Mouse (Mus musculus) gonadal fat pad, adult 2 months (tissue): ENCODE measurements around the gene Abca5. TPM values are rescaled to one million over a fixed set of nuclear protein-coding genes. Genes with fewer than 3 reads are reported as not detected.
A peak's percentile ranks its signal among the peaks of the same experiment; 100 is the strongest.
"Not testable (repeated sequence)": the region's sequence is repeated elsewhere in the genome, so short reads cannot be mapped to it uniquely, and the experiment has no call there.

Experiments used
- DNase-seq: peaks from one replicate; pipeline ENCODE4 v3.0.0-alpha.2; 2012; ENCODE audit warnings: low read depth
- polyA plus RNA-seq: library from polyadenylated mRNA; depleted of rRNA; stranded (reverse); fragments of >200 nt; gene quantifications from 2 replicates; pipeline ENCODE4 v1.2.3, GENCODE M21; 2012; rRNA removed

Abca5 gene
- polyA plus RNA-seq, result 3.8 and 5.5 TPM in 2 replicates

DNA sequence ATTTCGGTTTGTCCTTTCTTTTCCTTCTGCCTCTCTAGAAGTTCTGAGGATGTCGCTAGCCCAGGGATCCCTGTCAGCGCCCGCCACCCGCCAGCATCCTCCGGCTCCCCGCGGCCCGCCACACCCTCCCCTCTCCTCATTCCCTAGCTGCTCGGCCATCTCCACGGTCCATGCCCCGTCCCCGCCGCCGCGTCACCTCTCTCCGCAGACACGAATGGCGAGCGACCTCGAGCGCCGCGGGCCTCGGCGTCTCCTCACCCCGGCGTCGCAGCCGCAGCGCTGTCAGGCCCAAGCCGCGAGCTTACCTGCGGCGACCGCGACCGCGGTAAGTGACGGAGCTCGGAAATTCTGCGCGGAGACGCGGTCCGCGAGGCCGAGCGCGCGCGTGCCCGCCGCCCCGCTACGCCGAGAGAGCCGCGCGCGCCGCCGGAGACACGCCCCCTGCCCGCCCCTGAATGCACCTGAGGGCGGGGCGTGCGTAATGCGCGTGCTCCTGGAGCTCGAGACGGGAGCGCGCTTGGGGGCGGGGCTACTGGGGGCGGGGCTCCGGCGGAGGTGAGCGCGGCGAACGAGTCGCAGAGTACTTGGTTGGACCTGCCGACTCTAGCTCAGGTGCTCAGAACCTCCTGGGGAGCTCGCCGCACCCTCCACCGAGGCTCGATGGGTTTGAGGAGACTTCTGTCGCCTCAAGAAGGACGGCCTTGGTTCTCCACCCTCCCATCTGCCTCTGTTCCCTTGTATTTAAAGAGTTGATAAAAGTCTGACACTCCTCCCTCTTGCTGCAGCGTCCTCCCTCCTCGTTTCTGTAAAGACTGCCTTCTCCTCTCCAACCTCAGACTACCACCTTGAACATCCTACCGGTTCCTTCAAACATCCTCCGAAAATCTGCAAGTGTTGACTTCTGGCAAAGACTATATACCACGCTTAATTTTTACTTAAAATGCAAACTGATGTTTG is at the start of gene Abca5:
Abca5 (minus strand) TSS at position 428 of the 957 bp plus-strand sequence.
- peak; percentile 30 for DNase-seq

DNA sequence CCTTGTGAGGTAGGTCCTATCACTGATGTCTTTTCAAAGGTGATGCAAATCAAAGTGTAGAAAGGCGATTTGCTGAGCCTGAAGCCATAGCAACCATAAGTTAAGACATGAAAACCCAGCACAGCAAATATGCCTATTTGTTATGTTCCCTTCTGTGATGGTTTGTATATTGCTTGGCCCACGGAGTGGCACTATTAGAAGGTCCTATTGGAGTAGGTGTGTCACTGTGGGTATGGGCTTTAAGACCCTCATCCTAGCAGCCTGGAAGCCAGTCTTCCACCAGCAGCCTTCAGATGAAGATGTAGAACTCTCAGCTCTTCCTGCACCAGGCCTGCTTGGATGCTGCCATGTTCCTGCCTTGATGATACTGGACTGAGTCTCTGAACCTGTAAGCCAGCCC is 48.0 kb upstream of the Abca5 start:
- no peak for DNase-seq

DNA sequence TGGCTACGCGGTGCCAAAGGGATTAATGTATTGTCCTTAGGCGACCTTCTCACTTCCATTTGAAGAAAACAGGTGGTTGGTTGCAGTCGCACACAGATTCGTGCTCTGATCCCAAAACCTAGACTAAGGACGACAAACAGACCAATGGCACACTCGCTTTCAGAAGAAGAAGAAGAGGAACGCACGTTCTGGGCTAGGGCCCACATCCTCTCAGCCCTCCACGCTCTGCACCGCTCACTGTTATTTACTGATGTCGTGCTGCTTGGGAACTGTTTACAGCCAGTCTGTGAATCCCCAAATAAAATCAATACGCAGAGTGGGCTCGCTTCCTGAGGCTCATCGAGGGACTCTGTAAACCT is 42.8 kb upstream of the Abca5 start:
- no peak for DNase-seq

DNA sequence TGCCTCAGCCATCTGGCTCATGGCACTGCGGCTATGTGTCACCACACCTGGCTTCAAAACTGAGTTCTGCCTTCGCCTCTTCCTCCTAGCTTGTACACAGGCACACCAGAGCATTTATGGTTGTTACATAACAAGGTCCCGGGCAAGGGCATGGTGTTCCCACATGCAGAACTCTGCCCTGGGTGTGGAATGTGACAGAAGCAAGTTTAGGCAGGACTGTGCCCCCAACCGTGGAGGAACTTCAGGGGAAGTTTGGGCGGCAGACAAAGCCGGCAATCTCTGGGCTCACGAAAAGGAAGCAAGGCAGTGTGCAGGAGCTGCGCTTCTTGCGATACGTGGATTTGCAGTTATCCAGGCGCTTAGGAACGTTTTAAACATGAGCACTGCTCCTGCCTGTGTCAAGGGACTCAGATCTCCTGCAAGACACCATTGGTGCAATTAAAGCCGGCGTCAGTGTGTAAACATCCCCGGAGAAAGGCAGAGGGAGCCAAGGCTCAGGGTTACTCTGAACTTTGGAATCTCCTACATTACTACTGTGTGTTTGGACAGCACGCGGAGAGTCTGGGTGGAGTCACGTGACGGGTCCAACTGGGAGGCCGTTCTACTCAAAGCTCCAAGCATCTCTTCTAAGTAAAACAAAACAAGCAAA is 42.3 kb upstream of the Abca5 start:
- DNase-seq, result peak; percentile 79

DNA sequence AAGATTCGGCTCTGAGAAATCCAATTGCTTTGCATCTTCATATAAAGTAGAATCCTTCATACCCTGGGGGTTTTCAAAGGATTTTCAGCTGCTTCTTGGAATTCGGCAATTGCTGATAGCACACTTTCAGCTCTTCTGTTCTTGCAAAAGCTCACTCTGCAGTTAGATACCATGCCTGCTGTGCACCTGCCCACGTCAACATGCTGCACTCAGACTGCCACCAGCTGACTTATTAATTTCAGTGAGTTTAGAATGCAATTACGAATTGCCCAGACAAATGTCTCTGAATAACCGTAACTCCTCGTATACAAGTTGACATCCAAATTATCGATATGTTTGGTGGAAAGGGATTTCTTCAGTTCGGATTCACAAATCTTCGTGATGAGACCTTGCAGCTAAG is 36.5 kb upstream of the Abca5 start:
- DNase-seq, result no peak

DNA sequence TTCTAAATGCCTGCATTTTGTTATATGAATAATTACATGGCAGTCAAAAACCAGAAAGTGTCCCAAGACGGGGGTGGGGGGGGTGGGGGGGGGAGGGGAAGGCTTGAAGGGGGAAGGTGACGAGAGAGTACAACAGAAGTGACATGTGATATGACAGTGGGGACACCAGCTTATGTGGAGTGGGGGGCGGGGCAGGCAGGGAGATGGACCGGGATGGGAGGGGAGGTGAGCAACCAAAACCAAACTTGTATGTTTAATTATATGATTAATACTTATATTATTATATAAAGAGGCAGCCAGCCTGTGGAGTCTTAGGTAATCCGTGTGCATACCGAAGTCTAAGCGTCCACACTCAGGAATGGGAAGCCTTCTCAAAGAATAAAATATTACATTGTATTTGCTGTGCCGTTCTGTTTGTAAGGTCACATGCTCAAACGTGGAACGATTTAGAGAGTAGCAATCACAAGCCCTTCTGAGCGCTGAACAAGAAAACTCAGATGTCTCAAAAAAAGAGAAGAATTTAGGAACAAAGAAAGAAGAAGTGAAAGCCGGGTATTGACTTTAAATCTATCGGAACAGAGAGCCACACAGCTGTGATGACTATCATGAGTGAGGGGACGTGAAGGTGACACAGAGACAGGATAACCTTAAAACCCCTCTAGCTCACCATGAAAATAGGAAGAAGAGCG is 34.9 kb upstream of the Abca5 start:
- no peak for DNase-seq

DNA sequence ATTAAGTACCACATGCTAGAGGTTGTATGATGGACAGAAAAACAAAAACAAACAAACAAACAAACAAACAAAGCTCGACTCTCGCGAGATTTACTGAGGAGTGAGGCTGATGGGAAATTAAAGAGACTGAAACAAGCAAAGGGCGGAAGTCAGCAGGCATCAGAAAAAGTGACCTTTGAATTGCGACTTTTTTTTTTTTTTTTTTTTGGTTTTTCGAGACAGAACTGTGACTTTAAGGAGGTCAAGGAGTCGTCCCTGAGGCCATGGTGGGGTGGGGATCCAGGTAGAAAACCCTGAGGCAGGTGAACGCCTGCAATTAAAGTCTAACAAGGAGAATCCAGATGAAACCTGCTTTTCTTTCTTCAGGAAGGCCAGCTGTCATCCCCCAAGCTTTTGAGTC is 34.3 kb upstream of the Abca5 start:
- DNase-seq, result no peak

DNA sequence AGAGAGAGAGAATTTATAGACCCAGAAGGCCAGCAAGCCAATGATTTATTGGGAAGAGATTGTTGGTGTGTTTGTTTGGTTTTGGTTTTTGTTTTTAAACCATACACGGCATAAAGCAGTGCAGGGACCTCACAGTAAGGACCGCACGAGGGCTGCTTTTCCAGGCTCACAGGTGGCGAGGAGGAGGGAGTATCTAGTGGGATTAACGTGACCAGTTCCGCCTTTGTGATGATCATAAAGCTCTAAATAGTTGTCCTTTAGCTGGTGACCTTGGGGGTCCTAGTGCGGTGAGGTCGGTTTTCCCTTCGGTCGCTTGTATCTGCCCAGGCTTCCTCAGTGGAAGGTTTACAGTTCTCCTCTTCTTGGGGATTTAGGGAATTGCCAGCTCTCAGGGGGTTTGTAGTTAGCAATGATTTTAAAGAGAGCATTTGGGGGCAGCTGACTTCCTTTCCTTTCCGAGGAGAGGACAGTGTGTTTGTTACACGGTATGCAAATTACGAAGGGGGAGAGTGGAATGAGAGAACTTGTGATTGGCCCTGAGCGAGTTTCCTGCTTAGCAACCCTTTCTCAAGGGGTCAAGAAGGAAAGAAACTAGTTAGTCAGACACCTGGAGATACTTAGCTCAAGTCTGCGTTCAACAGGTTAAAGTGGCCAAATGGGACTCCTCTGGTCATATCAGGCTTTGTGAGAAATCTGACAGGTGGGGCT is 31.9 kb upstream of the Abca5 start:
- no peak for DNase-seq

DNA sequence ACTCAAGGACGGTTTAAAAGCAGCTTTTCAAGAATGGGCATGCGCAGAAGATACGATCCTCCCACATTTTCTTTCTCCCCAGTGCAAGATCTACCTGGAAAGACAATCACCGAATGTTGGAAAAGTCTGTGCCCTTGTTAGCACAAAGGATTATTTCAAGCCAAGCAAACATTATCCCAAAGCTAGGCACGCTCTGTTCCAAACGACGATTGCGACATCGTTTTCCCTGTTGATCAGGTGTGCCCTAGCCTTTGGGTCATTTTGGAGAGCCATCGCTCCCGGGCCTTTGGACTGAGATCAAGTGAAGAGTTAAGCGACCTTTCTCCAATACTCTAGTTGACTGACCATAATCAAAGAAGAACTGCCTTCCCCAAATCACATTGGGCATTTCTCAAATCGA is 30.1 kb upstream of the Abca5 start:
- DNase-seq, result peak; percentile 90

DNA sequence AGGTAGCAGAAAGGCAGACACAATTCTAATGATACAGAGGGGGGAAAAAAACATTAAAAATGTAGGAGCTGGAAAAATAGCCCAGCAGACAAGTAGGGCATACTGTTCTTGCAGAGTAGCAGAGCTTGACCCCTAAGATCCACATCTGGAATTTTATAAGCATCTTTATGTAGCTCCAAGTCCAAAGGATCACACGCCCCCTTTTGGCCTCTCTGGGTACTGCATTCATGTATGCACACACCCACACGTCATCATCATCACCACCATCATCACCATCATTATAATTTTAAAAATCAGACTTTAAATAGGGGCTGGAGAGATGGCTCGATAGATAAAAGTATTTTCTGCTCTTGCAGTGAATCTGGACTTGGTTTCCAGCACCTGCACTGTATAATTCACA is 29.4 kb upstream of the Abca5 start:
- DNase-seq, result no peak

DNA sequence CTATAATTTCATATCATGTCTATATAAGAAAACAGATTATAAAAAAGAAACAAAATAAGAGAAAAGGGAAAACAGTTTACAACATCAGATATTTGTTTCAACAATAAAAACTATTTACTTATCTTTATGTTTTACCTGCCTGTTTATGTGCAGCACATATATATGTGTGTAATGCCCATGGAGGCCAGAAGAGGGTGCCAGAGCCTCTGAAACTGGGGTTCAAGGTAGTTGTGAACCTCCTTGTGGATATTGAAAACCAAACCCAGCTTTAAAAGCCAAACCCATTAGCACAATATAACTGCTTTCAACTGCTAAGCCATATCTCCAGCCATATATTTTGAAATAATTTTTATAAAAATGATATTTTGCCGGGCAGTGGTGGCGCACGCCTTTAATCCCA is 27.5 kb upstream of the Abca5 start:
- no peak for DNase-seq

DNA sequence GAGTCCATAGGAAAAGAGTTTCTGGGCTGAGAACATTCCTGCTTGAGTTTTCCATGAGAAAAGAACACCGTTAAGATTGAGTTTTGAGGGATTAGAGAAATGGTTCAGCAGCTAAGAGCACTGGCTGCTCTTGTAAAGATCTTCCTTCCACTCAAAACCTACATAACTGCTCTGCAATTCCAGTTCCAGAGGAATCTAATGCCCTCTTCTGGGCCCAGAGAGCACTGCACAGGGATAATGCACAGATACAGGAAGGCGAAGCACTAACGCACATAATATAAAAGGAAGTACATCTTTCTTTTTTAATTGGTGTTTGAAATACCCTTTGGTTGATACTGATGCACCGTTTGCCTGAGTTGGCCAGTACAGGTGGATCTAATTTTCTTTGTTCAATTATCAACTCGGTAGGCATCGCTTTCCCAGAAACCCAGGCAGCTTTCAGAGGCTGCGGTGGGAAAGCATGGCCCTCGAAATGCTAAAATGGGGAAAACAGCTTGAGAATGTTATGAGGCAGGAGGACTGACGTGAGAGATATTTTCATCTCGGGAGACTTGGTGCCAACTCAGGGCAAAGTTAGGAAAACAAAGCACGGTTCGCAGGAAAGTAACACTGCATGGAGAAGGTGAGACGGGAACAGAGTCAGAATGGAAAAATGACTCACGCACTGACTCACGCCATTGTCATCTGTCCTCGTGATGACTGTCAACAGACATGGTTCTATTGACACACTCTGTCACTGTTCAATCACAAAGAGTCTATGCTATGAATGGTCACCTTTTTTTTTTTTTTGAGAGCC is 20.4 kb upstream of the Abca5 start:
- DNase-seq, result no peak

DNA sequence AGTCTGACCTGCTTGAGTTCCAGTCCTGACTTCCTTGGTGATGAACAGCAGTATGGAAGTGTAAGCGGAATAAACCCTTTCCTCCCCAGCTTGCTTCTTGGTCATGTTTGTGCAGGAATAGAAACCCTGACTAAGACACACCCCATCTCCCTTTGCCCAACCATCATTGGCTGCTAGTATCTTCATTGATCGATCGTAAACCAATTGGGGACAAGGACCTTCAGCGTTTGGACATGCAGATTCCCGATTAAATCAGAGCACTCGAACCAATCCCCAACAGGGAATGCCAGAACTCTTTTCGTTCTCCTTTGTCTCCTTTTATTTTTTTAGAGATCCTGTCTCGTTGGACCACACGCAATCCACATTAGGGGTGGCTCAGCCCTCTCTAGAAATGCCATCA is 17.6 kb upstream of the Abca5 start:
- DNase-seq, result not testable (repeated sequence)

DNA sequence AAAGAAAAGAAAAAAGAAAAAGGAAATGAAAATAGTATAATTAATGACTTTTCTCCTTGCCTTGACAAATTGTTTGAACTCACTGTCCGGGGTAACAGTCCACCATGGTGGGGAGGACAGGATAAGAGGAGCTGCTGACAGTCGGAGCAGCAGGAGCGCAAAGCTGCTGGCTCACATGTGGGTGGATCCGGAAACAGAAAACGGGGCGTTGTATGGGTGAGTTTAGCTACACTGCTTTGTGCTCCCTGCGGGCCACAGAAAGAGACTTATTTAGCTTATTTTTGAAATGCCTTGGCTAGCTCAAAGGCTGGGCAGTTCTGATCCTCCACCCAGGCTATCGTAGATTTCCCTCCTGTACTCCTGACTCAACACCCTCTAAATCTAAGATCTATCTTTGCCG is 16.7 kb upstream of the Abca5 start:
- DNase-seq, result no peak

DNA sequence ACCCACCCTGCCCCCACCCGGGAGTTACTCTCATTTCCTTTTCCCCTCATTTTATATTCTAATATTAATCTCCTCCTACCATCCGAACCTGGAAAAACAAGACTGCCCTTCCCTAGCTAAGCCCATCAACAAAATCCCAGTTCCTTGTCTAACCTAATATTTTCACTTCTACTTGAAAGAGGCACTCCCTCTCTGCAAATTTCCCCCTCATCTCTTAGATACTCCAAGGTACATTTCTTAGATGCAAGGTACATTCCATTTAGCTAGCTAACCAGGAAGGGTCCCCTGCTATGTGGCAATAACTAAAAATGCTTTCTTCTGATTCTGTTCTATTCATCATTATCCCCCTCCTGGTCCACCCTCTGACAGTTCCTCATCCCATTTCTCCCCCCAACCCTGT is 10.7 kb upstream of the Abca5 start:
- no peak for DNase-seq

DNA sequence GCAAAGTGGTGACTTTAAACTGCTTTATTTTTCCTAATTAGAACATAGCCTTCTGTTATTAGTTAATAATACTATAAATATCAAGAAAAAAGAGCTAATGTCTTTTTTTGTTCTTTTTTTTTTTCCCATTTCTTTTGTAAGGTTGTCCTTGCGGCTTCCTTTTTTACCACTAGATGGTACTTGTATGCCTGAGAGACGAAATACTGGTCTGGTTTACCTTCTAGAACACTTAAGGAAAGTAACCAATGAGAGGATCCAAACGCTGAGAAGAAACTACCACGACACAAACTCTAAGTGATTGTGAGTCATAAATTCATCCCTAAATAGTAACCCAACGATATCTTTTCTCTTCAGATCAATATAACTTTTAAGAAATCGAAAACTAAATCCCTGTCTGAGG is 10.3 kb upstream of the Abca5 start:
- DNase-seq, result no peak

DNA sequence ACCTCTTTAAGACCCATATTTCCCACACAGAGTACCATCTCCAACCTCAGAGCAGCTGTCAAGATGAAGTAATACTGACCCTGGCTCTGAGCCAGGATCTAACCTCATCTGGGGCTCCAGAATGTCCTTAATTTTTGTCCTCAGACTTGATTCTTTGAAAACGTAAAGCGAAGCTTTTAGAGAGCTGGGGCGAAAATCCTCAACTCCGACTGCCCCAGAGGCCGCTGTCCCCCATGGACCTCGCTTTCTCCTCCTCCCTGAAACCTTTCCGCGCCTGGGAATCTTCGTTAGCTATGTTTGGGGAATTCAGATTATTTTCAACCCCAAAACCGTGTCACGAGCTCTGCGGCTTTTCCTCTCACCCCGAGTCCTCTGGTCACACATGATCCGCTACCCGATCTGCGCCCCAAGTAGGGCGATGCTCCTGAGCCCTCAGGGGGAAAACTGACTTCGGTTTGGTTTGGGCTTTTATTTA is 665 bp downstream of the Abca5 start:
- no peak for DNase-seq

DNA sequence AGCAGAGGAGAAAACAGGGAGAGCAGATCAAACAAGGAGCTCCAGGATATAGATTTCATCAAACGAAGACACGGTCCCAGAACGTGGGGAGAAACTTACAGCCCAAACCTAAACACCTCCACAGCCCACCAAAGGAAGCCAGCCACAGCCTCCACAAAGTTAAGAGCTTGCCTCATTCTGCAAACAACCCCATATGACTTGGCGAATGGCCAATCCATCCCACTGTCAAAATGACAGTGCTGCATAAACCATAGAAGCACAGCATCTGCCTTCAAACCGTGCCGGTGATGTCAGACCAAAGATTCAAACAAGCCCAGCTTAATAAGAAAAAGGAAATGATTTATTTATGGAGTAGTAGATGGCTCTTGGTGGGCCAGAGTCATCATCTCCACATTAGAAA is 7.4 kb downstream of the Abca5 start:
- no peak for DNase-seq

DNA sequence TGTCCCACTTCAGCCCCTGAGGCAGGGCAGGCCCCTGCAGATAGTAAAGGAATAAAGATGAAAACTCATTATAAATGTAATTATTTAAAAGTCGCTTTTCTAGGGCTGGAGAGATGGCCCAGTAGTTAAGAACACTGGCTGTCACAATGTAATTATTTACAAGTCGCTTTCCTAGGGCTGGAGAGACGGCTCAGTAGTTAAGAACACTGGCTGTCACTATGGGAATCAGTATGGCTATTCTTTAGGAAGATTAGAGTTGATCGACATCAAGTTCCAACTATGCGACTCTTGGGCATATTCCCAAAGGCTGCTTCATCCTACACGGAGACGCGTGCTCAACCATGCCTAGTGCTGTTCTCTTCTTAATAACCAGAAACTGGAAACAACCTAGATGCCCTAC is 15.2 kb downstream of the Abca5 start:
- DNase-seq, result no peak

DNA sequence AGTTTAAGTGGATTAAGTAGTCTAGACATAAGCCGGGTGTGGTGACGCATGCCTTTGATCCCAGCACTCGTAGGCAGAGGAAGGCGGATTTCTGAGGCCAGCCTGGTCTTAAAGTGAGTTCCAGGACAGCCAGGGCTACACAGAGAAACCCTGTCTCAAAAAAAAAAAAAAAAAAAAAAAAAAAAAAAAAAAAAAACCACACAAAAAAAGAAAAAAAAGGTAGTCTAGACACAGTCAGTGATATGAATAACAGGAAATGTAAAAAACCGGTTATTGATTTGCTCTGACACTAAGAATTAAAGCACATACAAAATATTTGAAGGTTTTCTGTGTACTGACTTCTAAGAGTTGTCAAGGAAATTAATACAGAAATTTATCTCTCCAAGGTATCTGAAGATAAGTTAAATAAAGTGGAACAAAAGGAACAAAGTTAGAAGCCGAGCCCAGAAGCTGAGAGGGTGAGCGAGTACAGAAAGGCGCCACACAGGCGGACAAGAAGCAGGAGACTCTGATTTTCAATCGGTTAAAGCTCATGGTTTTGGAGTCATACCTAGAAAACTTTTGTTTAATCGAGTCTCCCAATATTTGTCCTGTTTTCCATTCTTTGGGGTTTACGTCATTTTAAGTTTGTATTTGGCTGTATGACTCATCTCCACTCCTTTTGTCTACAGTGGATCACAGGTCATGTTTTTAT is 30.9 kb downstream of the Abca5 start:
- no peak for DNase-seq

DNA sequence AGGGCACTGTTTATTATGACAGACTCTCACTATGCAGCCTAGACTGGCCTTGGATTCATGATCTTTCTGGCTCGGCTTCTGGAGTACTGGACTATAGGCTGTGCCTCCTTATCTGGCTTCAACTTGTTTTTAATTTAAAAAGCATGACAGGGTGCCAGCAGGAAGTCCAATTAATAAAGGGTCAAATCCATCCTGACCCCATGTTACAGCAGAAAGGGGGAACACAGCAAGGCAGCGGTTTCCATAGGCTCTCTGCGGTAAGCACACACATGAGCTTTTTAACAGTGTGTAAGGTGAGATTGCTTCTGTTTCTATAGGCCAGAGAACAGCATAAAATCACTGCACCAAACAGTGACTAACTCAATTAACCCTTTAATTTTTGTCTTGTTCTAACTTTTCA is 34.1 kb downstream of the Abca5 start:
- no peak for DNase-seq
